Mouse (Mus musculus): ENCODE results near the gene Rptor.

DNA sequence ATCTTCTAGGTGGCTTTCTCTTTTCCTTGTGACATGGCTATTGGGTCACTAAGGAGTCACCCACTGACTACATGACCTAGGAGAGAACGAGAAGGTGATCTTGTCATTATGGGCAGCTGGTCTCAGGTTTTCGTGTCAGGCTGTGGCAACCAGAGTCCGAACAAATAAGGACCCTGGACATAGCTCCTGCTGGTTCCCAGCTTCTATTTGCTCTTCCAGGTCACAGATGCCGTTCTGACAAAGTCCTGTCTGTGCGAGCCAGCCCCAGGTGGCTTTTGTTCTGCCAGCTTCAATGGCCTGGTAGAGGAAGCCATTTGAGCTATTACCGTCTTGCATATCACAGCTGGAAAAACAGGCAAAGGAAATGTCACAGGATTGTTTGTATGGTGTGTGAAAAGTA, 40.4 kb upstream of the Rptor start:
- no peak for TF ChIP-seq CTCF (IDR thresholded peaks at IDR 0.05; ENCODE audit: insufficient read depth, low read length)
- TF ChIP-seq POLR2A (IDR thresholded peaks at IDR 0.05; ENCODE audit: borderline replicate concordance, extremely low read depth, low read depth, low read length): no peak
